Mouse (Mus musculus) lung, postnatal 4 days (tissue): ENCODE measurements around the gene Dcst1.

Source experiments
- DNase-seq, 2 experiments: peaks; one replicate each; pipeline ENCODE4 v3.0.0; 2021

The Dcst1 gene

DNA sequence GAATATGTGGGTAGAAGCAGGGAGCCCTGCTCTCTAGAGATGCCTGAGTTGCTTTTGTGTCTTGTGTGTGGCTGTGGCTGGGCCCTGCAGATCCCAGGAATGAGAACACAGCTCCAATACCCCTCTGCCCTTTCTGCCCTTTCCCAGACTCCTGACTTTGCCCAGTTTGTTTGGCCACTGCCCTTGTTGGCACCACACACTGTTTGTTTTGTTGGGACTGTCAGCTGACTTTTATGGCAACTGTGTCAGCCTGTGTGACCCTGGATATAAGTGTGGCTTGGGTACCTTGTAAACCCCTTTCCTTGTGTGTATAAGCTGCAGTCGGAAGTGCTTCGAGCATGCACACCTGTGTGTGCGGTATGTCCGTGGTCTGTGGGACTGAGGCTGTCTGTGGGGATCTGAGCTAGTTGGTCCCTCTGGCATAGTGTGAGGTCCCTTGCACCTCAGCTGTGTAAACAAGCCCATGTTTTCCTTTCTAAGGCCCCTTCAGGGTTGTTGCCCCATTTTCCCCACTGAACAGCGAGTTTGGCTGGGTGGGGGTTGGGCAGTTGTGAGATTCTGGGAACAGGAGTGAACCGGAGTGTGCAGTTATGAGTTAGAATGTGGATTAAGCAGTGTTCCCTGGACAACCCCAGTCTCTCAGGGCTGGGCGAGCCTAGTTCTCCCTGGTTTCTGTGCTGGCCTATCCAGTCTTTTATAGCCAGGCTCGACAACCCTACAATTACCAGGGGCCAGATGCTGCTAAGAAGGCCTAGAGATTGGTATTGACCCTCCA, 59.3 kb downstream of the Dcst1 start:
- no peak for DNase-seq

DNA sequence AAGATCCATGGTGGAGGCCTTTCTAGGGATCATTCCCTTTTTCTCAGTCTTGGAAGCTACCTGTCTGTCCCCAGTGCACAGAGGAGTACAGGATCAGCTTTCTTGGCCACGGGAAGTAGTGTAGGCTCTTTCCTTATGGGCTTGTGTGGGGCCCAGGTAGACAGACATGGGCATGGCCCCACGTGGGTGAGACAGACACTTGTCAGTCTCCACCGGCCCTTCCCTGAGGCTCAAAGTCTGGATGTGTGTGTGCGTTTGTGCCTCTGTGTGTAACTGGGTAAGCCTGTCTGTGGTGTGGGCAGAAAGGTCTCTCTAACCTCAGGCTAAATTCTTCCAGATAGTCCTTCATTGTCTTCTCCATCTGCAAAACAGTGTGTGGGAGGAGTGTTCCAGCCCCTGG, 59.9 kb downstream of the Dcst1 start:
- no peak for DNase-seq

DNA sequence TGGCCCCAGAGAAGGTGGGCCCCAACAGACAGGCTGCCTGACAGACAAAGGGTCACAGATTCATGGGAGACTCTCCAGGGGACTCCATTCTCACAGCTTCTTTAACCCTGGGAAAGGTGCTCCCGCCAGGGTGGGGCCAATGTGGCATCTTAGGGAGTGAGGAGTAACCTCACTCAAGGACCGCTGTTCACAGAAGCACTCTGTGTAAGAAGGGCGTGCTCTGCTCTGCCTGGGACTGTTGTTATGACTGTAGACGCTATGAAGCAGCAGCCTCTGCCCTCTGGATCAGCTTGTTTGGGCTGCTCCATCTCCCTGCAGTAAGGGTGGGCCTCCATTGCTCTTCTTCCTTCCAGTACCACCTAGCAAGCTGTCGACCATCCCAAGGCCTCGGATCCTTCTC, 60.6 kb downstream of the Dcst1 start:
- DNase-seq, result no peak

DNA sequence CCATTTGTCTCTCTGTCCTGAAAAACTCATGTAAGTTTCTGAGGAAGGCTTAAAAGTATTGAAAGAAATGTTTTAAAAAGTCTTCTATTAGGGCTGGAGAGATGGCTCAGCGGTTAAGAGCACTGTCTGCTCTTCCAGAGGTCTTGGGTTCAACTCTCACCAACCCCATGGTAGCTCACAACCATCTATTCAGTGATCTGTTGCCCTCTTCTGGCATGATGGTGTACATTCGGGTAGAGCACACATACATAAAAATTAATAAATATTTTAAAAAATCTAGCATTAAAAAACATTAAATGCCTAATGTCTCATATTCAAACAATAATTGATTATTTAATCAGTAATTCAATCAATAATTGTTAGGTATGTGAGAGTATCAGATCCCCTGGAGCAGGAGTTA, 64.5 kb downstream of the Dcst1 start:
- no peak for DNase-seq
